Comparison of ENCODE assay signal across 9 mouse cellular contexts in genomic region chr17:34238706-34239105, GRCm38 (mm10). TPM values are rescaled to one million over a fixed set of nuclear protein-coding genes. Genes with fewer than 3 reads are reported as not detected.
DNase-seq lines count a peak whose midpoint lies in the region; ATAC-seq lines count a peak whose summit lies in the region.
"Had no signal": no experiment of that assay in that cellular context is flagged by ENCODE, and none has a peak within 500 bp of the region (broad histone marks: within the 10 kb centered on the region; RNA-seq: fewer than 3 reads in every experiment).

TSS of gene H2-Ob (plus strand) at chr17:34238903.

- peak; percentile 74 for DNase-seq in hindbrain, embryonic 14.5 days (ENCODE audit: low spot score)
- DNase-seq in hindbrain, embryonic 10.5 days (ENCODE audit: low spot score) = no peak
- peak; percentile 79 to 86 for DNase-seq in B cell, adult 2 months
- peak; percentile 63 for DNase-seq in Muller cell, postnatal 12 days (ENCODE audit: inconsistent ontology term)
- no peak for DNase-seq in cerebellum, postnatal 36 days
- DNase-seq in yolk sac, embryonic 10.5 days (ENCODE audit: low spot score) = no peak

- no peak within 1 kb of the TSS for H3K4me3 ChIP-seq in hindbrain, embryonic 14.5 days (replicated peaks; ENCODE audit: low read length)
- H3K4me3 ChIP-seq in hindbrain, embryonic 10.5 days = no peak within 1 kb of the TSS
- H3K4me3 ChIP-seq in kidney, embryonic 15.5 days (replicated peaks) = no peak within 1 kb of the TSS
- H3K4me3 ChIP-seq: limb, embryonic 13.5 days had no signal

- H3K27me3 ChIP-seq in hindbrain, embryonic 14.5 days (ENCODE audit: control insufficient read depth, insufficient read depth, low read length) = no peaks in the 10 kb centered on the region
- H3K27me3 ChIP-seq in hindbrain, embryonic 10.5 days (ENCODE audit: insufficient read depth, poor library complexity, severe bottlenecking) = no peaks in the 10 kb centered on the region
- H3K27me3 ChIP-seq in kidney, embryonic 15.5 days = no peaks in the 10 kb centered on the region; the same call in 1 of the 2 replicates
- H3K27me3 ChIP-seq: limb, embryonic 13.5 days had no signal

- no peak for ATAC-seq in hindbrain, embryonic 14.5 days (ENCODE audit: low FRiP score)
- no peak for ATAC-seq in kidney, embryonic 15.5 days (replicated peaks; ENCODE audit: low FRiP score)
- peak; percentile 62; the same call in 1 of the 2 replicates for ATAC-seq in megakaryocyte-erythroid progenitor cell, adult 5-6 weeks (replicated peaks; ENCODE audit: low FRiP score, low TSS enrichment, poor library complexity, severe bottlenecking)

- no peaks in the 10 kb centered on the region for H3K36me3 ChIP-seq in hindbrain, embryonic 14.5 days (replicated peaks; ENCODE audit: control insufficient read depth, insufficient read depth)
- no peaks in the 10 kb centered on the region for H3K36me3 ChIP-seq in hindbrain, embryonic 10.5 days
- no peaks in the 10 kb centered on the region for H3K36me3 ChIP-seq in kidney, embryonic 15.5 days
- H3K36me3 ChIP-seq: limb, embryonic 13.5 days had no signal

- no peak within 1 kb of the TSS for H3K4me2 ChIP-seq in hindbrain, embryonic 14.5 days (replicated peaks)
- H3K4me2 ChIP-seq in kidney, embryonic 15.5 days = no peak within 1 kb of the TSS
- H3K4me2 ChIP-seq: limb, embryonic 13.5 days had no signal

- no peaks in the 10 kb centered on the region for H3K4me1 ChIP-seq in hindbrain, embryonic 14.5 days (replicated peaks; ENCODE audit: control insufficient read depth, insufficient read depth, low read length)
- no peaks in the 10 kb centered on the region for H3K4me1 ChIP-seq in hindbrain, embryonic 10.5 days (replicated peaks)
- H3K4me1 ChIP-seq in kidney, embryonic 15.5 days = 0 out of 2 replicates have a peak, but pooled peaks cover 2% of the 10 kb centered on the region
- H3K4me1 ChIP-seq: limb, embryonic 13.5 days had no signal

- WGBS in hindbrain, embryonic 14.5 days = 60% methylated on average over 3 of the region's 3 CpGs
- 54% methylated on average over 3 of the region's 3 CpGs for WGBS in hindbrain, embryonic 10.5 days
- 70% methylated on average over 3 of the region's 3 CpGs for WGBS in kidney, embryonic 15.5 days

- H3K27ac ChIP-seq in hindbrain, embryonic 14.5 days = no peak within 1 kb of the TSS
- no peak within 1 kb of the TSS for H3K27ac ChIP-seq in hindbrain, embryonic 10.5 days
- H3K27ac ChIP-seq in kidney, embryonic 15.5 days = peak within 1 kb of the TSS; percentile 20; the same call in 1 of the 2 replicates
- H3K27ac ChIP-seq: limb, embryonic 13.5 days had no signal

- no peak within 1 kb of the TSS for H3K9ac ChIP-seq in hindbrain, embryonic 14.5 days
- no peak within 1 kb of the TSS for H3K9ac ChIP-seq in kidney, embryonic 15.5 days
- H3K9ac ChIP-seq: limb, embryonic 13.5 days had no signal

- 0 out of 2 replicates have a peak, but pooled peaks cover 2% of the 10 kb centered on the region for H3K9me3 ChIP-seq in hindbrain, embryonic 14.5 days (ENCODE audit: control insufficient read depth, low read length)
- H3K9me3 ChIP-seq in hindbrain, embryonic 10.5 days = peaks cover 7% of the 10 kb centered on the region; the same call in 1 of the 2 replicates
- peaks cover 4% of the 10 kb centered on the region; the same call in 1 of the 2 replicates for H3K9me3 ChIP-seq in kidney, embryonic 15.5 days (replicated peaks)

RNA-seq across cellular contexts. Expression of gene H2-Ob, which starts in this region (rescaled TPM):
- polyA plus RNA-seq in hindbrain, embryonic 14.5 days (2014; fragmentation: Nextera tagmentation; extraction: Ambion mirVana) = not detected in 2 replicates
- polyA plus RNA-seq in hindbrain, embryonic 10.5 days (2016; fragmentation: Nextera tagmentation; extraction: Ambion mirVana) = 0.24 TPM in 1 of 2 replicates, not detected in the other
- polyA plus RNA-seq in kidney, embryonic 15.5 days (2015; fragmentation: Nextera tagmentation; extraction: Ambion mirVana) = 0.13 TPM in 1 of 2 replicates, not detected in the other
- 8.7 and 32.0 TPM in 2 replicates for total RNA-seq in megakaryocyte-erythroid progenitor cell, adult 5-6 weeks (2014; fragmentation: Nextera tagmentation)
- 7.8 and 10.4 TPM in 2 replicates for total RNA-seq in megakaryocyte-erythroid progenitor cell, adult 5-6 weeks (2017)
- polyA plus RNA-seq: limb, embryonic 13.5 days had no signal

Comparison
In these comparisons a context has a peak if more than half of its experiments do, and no peak if none do; other contexts are left out.
1. Peak in DNase-seq in hindbrain, embryonic 14.5 days; RNA of the gene not detected or under 1 TPM.
2. DNase-seq: peak in B cell, adult 2 months (2 of 2) and Muller cell, postnatal 12 days (single experiment); none in hindbrain, embryonic 10.5 days (single experiment), cerebellum, postnatal 36 days (0 of 2) and yolk sac, embryonic 10.5 days (single experiment).